Mouse (Mus musculus): ENCODE measurements at regions not wholly inside any gene's neighbourhood (a gene's known extent, or its start where the extent isn't known, plus 50 kb on each side); places are given as distances from the start of the nearest gene placed in this dataset.
A peak's percentile ranks its signal among the peaks of the same experiment; 100 is the strongest.

DNA sequence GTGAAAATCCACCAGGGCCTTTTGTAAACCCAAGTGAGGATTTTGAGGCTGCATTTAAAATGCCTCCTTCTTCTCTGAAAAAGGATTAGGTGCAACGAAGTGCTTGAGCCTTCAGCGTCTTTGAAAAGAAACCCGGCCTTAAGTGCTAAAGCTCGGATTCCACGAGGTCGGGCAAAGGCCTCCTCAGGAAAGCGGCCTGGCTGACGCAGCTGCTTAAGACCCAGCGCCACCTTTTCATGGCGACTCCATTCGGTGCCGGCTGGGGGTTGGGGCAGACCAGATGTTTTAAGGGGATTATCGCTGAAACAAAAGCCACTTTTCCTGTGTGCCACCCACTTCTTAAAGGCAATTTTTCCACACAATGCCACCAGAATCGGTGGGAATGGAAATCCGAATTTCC is 61.6 kb upstream of the 4932438H23Rik start:
- no peaks in the 10 kb centered on the region for H3K9me3 ChIP-seq (replicated peaks)
- no peaks in the 10 kb centered on the region for H3K4me1 ChIP-seq (ENCODE audit: insufficient read depth, low read depth, low read length)
- DNase-seq (ENCODE audit: low spot score) (no peak), ATAC-seq (ENCODE audit: extremely low read depth, insufficient number of reproducible peaks, low FRiP score, poor library complexity, severe bottlenecking) (no peak)
- H3K36me3 ChIP-seq (replicated peaks) = no peaks in the 10 kb centered on the region
- no peak for TF ChIP-seq GATA1 (IDR thresholded peaks at IDR 0.05; ENCODE audit: borderline replicate concordance, low read length)
- peaks cover 10% of the 10 kb centered on the region; the same call in 1 of the 2 replicates for H3K27me3 ChIP-seq (ENCODE audit: insufficient read depth, low read length)
- no peak overlapping the region for H3K4me3 ChIP-seq (ENCODE audit: low read depth, low read length)

DNA sequence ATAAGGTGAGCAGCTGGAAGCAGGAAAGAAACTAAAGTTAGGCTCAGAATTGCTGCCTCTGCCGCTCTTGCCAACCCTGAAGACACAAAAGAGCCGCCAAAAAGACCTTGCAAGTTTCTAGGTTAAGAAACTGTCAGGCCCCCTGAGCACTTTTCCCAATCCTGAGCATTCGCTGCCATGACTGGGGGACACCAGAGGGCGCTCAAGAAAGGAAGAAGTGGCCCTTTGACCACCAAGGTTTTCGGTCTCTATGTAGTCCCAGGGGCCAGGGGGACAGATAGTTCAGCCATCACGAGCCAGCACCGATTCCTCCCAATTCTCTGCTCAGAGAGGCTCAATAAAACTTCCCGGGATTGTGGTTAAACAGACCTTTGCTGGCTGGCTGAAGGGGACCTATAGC is 64.6 kb upstream of the Olig2 start:
- DNase-seq (ENCODE audit: low spot score) (no peak), ATAC-seq (ENCODE audit: extremely low read depth, insufficient number of reproducible peaks, low FRiP score, poor library complexity, severe bottlenecking) (no peak)
- no peaks in the 10 kb centered on the region for H3K9me3 ChIP-seq (replicated peaks)
- peaks cover 10% of the 10 kb centered on the region; the same call in 1 of the 2 replicates for H3K27me3 ChIP-seq (ENCODE audit: insufficient read depth, low read length)
- no peak overlapping the region for H3K4me3 ChIP-seq (ENCODE audit: low read depth, low read length)
- H3K36me3 ChIP-seq (replicated peaks) = no peaks in the 10 kb centered on the region
- H3K4me1 ChIP-seq (ENCODE audit: insufficient read depth, low read depth, low read length) = no peaks in the 10 kb centered on the region
- TF ChIP-seq GATA1 (IDR thresholded peaks at IDR 0.05; ENCODE audit: borderline replicate concordance, low read length) (no peak), TAL1 (conservative IDR thresholded peaks at IDR 0.05; ENCODE audit: low read depth, low read length) (no peak), CTCF (IDR thresholded peaks at IDR 0.05; ENCODE audit: low read depth, low read length) (no peak), POLR2AphosphoS5 (IDR thresholded peaks at IDR 0.05; ENCODE audit: insufficient replicate concordance, low read depth, low read length) (no peak), GATA2 (IDR thresholded peaks at IDR 0.05; ENCODE audit: borderline replicate concordance, low read depth, low read length) (no peak)

DNA sequence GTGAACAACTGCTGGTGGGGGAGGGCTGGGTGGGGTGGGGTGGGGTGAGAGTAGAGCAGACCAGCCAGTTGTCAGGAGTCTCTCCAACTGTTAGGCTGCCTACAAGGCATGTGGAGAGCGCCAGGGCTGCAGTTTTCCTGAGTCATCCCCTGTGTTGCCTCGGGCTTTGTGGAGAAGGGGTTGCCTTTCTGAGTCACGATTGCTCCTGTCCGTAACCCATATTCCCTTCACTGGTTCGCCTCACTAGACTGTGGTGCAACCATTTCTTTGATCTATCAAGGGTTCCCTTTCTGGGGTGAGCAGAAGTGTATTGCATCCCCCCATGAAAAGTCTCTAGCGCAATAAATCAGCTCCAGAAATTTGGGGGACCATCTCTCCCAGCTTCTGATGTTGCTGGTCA is 63.6 kb upstream of the Olig2 start:
- TF ChIP-seq POLR2AphosphoS5 (IDR thresholded peaks at IDR 0.05; ENCODE audit: insufficient replicate concordance, low read depth, low read length) = no peak
- TF ChIP-seq CTCF (IDR thresholded peaks at IDR 0.05; ENCODE audit: low read depth, low read length) = no peak
- no peak for TF ChIP-seq GATA2 (IDR thresholded peaks at IDR 0.05; ENCODE audit: borderline replicate concordance, low read depth, low read length)
- no peak for TF ChIP-seq GATA1 (IDR thresholded peaks at IDR 0.05; ENCODE audit: borderline replicate concordance, low read length)
- no peak for TF ChIP-seq TAL1 (conservative IDR thresholded peaks at IDR 0.05; ENCODE audit: low read depth, low read length)
- peaks cover 5% of the 10 kb centered on the region; the same call in 1 of the 2 replicates for H3K27me3 ChIP-seq (ENCODE audit: insufficient read depth, low read length)

DNA sequence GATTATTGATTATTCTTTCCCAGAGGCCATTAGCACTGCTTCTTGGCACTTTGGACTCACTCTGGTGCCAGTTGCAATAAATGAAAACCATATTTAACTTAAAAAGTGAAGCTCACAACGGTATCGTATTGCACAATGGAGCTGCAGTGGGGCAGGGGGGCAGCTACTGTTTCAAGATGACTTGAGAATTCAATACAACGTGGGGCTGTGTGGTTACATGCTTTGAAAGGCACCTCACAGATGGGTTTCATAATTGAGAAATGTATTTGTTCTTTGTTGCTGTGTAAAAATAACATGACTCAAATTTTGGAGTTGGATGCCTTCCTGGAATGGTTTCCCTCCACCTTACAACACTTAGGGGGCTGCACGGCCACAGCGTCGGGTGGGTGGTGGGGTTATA is 62.9 kb upstream of the Olig2 start:
- Histone ChIP-seq H3K27me3 (ENCODE audit: insufficient read depth, low read length) (peaks cover 5% of the 10 kb centered on the region; the same call in 1 of the 2 replicates), H3K9me3 (replicated peaks) (no peaks in the 10 kb centered on the region), H3K4me3 (ENCODE audit: low read depth, low read length) (no peak overlapping the region), H3K4me1 (ENCODE audit: insufficient read depth, low read depth, low read length) (no peaks in the 10 kb centered on the region), H3K36me3 (replicated peaks) (no peaks in the 10 kb centered on the region)
- TF ChIP-seq GATA1 (IDR thresholded peaks at IDR 0.05; ENCODE audit: borderline replicate concordance, low read length) = no peak
- TF ChIP-seq CTCF (IDR thresholded peaks at IDR 0.05; ENCODE audit: low read depth, low read length) = no peak
- no peak for TF ChIP-seq TAL1 (conservative IDR thresholded peaks at IDR 0.05; ENCODE audit: low read depth, low read length)
- no peak for TF ChIP-seq POLR2AphosphoS5 (IDR thresholded peaks at IDR 0.05; ENCODE audit: insufficient replicate concordance, low read depth, low read length)
- no peak for TF ChIP-seq GATA2 (IDR thresholded peaks at IDR 0.05; ENCODE audit: borderline replicate concordance, low read depth, low read length)
- no peak for DNase-seq (ENCODE audit: low spot score)
- no peak for ATAC-seq (ENCODE audit: extremely low read depth, insufficient number of reproducible peaks, low FRiP score, poor library complexity, severe bottlenecking)

More for the DNA sequence above, 63.6 kb upstream of the Olig2 start:
- DNase-seq (ENCODE audit: low spot score) (no peak), ATAC-seq (ENCODE audit: extremely low read depth, insufficient number of reproducible peaks, low FRiP score, poor library complexity, severe bottlenecking) (no peak)
- H3K4me3 ChIP-seq (ENCODE audit: low read depth, low read length) = no peak overlapping the region
- H3K36me3 ChIP-seq (replicated peaks) = no peaks in the 10 kb centered on the region
- no peaks in the 10 kb centered on the region for H3K4me1 ChIP-seq (ENCODE audit: insufficient read depth, low read depth, low read length)
- no peaks in the 10 kb centered on the region for H3K9me3 ChIP-seq (replicated peaks)

DNA sequence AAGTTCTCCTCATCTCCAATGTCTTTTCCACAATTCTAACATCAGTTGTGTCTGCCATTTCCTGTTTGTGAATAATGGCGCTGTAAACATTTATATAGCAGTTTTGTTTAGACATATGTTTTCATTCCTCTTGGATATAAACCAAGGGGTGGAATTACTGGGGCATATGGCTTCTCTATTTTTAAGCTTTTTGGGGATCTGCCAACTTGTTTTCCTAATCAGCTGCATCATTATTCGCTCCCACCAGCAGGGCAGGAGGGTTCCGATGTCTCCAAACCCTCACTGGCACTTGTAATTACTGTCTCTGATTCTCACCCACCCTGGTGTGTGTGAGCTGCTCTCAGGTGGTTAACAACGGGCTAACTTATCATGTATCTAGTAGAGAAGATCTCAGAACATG is 59.4 kb upstream of the Olig2 start:
- no peak for ATAC-seq (ENCODE audit: extremely low read depth, insufficient number of reproducible peaks, low FRiP score, poor library complexity, severe bottlenecking)
- no peak for DNase-seq (ENCODE audit: low spot score)
- no peak for TF ChIP-seq GATA1 (IDR thresholded peaks at IDR 0.05; ENCODE audit: borderline replicate concordance, low read length)
- TF ChIP-seq CTCF (IDR thresholded peaks at IDR 0.05; ENCODE audit: low read depth, low read length) = no peak
- TF ChIP-seq POLR2AphosphoS5 (IDR thresholded peaks at IDR 0.05; ENCODE audit: insufficient replicate concordance, low read depth, low read length) = no peak
- no peak for TF ChIP-seq GATA2 (IDR thresholded peaks at IDR 0.05; ENCODE audit: borderline replicate concordance, low read depth, low read length)
- no peak for TF ChIP-seq TAL1 (conservative IDR thresholded peaks at IDR 0.05; ENCODE audit: low read depth, low read length)
- no peak overlapping the region for H3K4me3 ChIP-seq (ENCODE audit: low read depth, low read length)
- peaks cover 8% of the 10 kb centered on the region for H3K27me3 ChIP-seq (ENCODE audit: insufficient read depth, low read length)
- no peaks in the 10 kb centered on the region for H3K9me3 ChIP-seq (replicated peaks)
- no peaks in the 10 kb centered on the region for H3K36me3 ChIP-seq (replicated peaks)
- H3K4me1 ChIP-seq (ENCODE audit: insufficient read depth, low read depth, low read length) = no peaks in the 10 kb centered on the region

DNA sequence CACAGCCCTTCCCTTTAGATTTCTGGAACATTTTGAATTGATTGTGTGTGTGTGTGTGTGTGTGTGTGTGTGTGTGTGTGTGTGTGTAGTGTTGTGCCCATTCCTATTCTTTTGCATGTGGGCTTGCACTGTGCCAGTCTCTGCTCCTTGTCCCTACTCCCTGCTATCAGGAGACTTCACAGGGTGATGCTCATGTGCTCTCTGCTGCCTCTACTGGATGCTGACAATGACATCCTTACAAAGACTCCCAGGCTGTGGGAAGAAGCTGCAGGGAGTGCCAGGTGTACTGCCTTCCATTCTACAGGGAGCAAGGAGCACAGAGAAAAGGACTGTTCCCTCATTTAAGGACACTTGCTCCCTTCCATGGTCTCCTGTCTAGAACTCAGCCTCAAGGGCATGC is 58.4 kb upstream of the Olig2 start:
- Histone ChIP-seq H3K4me1 (ENCODE audit: insufficient read depth, low read depth, low read length) (no peaks in the 10 kb centered on the region), H3K27me3 (ENCODE audit: insufficient read depth, low read length) (peaks cover 8% of the 10 kb centered on the region), H3K9me3 (replicated peaks) (no peaks in the 10 kb centered on the region), H3K36me3 (replicated peaks) (no peaks in the 10 kb centered on the region), H3K4me3 (ENCODE audit: low read depth, low read length) (no peak overlapping the region)
- TF ChIP-seq GATA2 (IDR thresholded peaks at IDR 0.05; ENCODE audit: borderline replicate concordance, low read depth, low read length) (no peak), CTCF (IDR thresholded peaks at IDR 0.05; ENCODE audit: low read depth, low read length) (peak; percentile 17; the same call in 1 of the 2 replicates)
- no peak for ATAC-seq (ENCODE audit: extremely low read depth, insufficient number of reproducible peaks, low FRiP score, poor library complexity, severe bottlenecking)
- no peak for DNase-seq (ENCODE audit: low spot score)

DNA sequence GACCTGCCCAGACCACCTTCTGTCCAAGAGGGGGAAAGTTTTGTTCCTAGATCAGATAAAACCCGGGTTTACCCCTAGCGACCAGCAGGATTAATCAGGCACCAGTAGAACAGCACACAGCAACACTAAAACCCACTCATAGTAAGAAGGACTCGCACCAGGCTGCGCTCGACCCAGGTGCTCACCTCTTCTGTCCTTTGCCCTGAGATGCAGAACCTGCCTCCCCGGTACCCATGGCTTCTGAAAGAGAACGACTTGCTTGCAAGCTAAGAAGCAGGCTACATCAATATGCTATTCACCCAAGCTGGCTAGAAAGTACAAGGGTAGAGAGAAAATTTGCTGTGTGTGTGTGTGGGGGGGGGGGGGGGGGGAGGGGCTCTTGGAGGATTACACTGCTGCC is 56.9 kb upstream of the Olig2 start:
- Histone ChIP-seq H3K4me1 (ENCODE audit: insufficient read depth, low read depth, low read length) (no peaks in the 10 kb centered on the region), H3K9me3 (replicated peaks) (no peaks in the 10 kb centered on the region), H3K4me3 (ENCODE audit: low read depth, low read length) (no peak overlapping the region), H3K36me3 (replicated peaks) (no peaks in the 10 kb centered on the region), H3K27me3 (ENCODE audit: insufficient read depth, low read length) (peaks cover 8% of the 10 kb centered on the region)
- ATAC-seq (ENCODE audit: extremely low read depth, insufficient number of reproducible peaks, low FRiP score, poor library complexity, severe bottlenecking) (no peak), DNase-seq (ENCODE audit: low spot score) (no peak)
- TF ChIP-seq GATA2 (IDR thresholded peaks at IDR 0.05; ENCODE audit: borderline replicate concordance, low read depth, low read length) (no peak), CTCF (IDR thresholded peaks at IDR 0.05; ENCODE audit: low read depth, low read length) (no peak), TAL1 (conservative IDR thresholded peaks at IDR 0.05; ENCODE audit: low read depth, low read length) (no peak), GATA1 (IDR thresholded peaks at IDR 0.05; ENCODE audit: borderline replicate concordance, low read length) (no peak), POLR2AphosphoS5 (IDR thresholded peaks at IDR 0.05; ENCODE audit: insufficient replicate concordance, low read depth, low read length) (no peak)

Data from G1E (cell line).